Mouse (Mus musculus): ENCODE data around the gene Uckl1. TPM values are rescaled to one million over a fixed set of nuclear protein-coding genes. Genes with fewer than 3 reads are reported as not detected.

Uckl1 gene
- total RNA-seq, 2 experiments from 2014 or later: 26.1 to 29.1 TPM

DNA sequence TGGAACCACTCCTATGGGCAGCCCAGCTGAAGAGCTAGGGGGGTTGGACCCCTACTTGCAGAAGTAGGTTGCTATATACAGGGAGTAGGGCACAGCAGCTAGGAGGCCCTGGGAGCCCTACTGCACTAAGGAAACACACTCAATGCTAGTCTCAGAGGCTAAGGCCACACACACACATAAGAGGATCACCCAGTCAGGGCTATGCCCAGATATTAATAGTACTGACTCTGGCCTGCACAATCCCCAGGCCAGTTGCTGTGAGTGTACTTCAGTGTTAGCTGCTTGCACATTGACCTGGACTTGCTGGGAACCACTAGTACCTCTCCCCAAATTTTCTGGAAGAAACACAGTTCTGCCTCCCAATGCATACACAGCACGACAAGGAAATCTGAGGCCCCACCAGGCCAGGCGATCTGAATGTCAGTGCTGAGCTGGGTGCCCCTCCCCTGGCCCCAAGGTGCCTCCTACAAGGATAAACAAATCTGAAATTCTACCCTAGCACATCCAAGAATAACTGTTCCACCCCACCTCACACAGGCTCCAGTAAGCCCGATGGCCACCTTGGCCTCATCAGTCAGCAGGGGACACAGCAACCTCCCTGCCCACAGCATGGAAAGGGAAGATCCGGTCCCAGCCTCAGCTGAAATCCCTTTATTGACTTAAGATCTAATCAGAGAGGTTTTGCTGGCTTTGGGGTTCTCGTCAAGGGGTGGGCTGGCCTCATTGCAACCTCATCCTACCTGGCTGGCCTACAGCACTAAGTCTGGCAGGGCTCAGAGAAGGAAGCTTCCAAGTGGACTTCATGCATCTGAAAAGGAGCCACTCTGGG lies 5.7 kb downstream of the Uckl1 start:
- no peak for TF ChIP-seq CTCF (IDR thresholded peaks at IDR 0.05)
- intact Hi-C loops (cut with DNase I): loop anchor here (2.0 to 5.0 kb wide), 2 partner anchors 56 to 187 kb away; no protein-coding TSS in a partner anchor
- DNase-seq: peak; percentile 75
- peak overlapping the region; percentile 96 for H3K27ac ChIP-seq
- peak overlapping the region; percentile 72 for H3K4me3 ChIP-seq

DNA sequence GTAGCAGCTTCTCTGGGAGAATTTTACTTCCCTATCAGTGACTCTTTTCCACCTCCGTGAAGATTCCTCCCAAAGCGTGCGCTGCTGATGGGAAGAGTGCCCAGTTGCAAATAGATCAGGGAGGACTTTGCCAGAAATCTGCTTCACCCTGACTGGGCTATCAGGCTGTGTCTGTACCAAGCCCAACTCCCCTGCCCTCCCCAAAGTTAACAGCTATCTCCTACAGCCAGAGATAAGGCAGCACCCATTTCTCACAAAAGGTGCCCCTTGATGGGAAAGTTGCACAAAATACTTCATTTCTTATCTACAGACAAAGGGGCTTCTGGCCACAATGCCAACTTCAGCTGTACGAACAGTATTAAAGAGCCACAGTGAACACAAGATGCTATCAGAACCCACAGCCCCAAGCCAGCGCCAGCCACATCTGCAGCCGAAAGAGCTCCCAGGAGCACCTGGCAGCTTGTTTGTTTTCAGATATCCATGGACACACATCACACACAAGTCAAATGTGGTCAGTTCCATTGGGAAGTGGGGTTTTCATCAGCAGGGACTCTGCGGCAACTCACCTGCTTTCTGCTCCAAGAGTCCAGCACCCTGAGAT lies 6.6 kb downstream of the Uckl1 start:
- no peak for TF ChIP-seq CTCF (IDR thresholded peaks at IDR 0.05)
- DNase-seq: peak; percentile 66
- Histone ChIP-seq H3K4me3 (peak overlapping the region; percentile 72), H3K27ac (peak overlapping the region; percentile 96)
- intact Hi-C loops (cut with DNase I): loop anchor here (2.0 to 5.0 kb wide), 2 partner anchors 55 to 186 kb away; no protein-coding TSS in a partner anchor

DNA sequence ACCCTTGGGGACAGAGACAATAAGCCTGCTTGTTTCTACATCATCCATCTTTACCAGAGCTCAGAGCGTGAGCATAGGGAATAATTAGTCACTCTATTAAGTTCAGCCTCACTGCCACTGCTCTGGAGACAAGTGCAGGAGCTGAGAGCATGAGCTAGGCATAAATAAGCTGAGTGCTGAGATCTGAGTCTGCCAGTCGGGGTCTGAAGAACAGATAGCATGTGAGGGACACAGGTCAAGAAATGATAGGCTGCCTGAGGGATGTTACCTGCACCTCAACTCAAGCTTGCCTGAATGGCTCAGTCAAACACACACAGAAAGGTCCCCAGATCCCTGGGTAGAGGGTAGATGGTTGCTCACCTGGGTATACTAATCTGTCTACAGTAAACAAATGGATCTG lies 7.6 kb downstream of the Uckl1 start:
- H3K4me3 ChIP-seq: peak overlapping the region; percentile 72

DNA sequence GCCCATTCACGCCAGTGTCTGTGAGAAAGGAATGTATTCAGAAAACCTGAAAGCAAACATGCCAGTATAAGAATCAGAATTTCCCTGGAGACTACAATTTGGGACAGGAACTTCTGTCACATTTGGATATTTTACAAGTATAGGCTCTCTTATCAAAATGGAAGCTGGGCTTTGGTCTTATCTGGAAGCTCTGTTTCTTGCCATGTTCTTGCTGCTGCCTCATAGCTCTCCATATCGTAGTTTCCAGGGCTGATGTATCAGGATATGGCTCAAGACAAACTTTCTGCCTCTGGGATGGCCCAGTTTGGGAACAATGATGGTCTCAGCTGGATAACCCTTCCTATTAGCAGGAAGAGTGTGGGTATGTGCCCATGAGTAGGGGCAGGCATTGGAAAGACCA lies 8.1 kb downstream of the Uckl1 start:
- intact Hi-C loops (cut with DNase I): loop anchor here (5.0 kb wide), 1 partner anchor 184 kb away; no protein-coding TSS in a partner anchor
- no peak for DNase-seq
- H3K4me3 ChIP-seq: no peak overlapping the region; the same call in 1 of the 2 replicates
- no peak for TF ChIP-seq CTCF (IDR thresholded peaks at IDR 0.05)
- H3K27ac ChIP-seq: peak overlapping the region; percentile 96; the same call in 1 of the 2 replicates

More for the DNA sequence above, 7.6 kb downstream of the Uckl1 start:
- no peak for TF ChIP-seq CTCF (IDR thresholded peaks at IDR 0.05)
- H3K27ac ChIP-seq: peak overlapping the region; percentile 96
- DNase-seq: no peak
- intact Hi-C loops (cut with DNase I): loop anchor here (5.0 kb wide), 1 partner anchor 185 kb away; no protein-coding TSS in a partner anchor

DNA sequence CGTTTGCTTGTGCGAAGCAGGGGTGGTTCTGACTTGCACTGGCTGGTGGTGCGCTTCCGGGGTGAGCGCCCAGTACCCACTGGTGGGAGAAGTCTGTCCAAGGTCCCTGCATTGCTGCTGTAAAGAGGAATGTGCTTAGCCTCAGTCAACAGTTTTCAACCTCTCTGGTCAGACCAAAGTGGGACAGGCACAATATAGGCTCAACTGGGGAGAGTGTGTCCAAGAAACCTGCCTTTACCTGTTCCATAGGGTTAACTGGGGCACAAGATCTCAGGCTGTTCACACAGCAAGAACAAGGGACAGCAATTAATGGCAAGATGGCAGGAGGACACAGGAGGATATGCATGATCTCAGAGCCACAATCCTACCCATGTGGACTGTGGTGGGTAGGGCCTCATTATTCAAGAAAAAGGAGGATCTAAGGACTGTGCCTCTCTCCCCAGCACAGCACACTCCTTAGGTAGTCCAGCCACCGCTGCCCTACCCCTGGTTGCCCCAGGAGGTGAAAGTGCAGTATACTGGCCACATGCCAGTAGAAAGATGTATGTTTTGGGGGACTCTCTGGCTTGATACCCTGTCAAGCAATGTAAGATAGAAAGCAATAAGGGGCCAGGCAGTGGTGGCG lies 9.7 kb downstream of the Uckl1 start:
- Histone ChIP-seq H3K27ac (no peak overlapping the region), H3K4me3 (no peak overlapping the region)
- no peak for DNase-seq
- TF ChIP-seq CTCF (IDR thresholded peaks at IDR 0.05): no peak
- intact Hi-C loops (cut with DNase I): loop anchor here (5.0 kb wide), 1 partner anchor 183 kb away; no protein-coding TSS in a partner anchor

DNA sequence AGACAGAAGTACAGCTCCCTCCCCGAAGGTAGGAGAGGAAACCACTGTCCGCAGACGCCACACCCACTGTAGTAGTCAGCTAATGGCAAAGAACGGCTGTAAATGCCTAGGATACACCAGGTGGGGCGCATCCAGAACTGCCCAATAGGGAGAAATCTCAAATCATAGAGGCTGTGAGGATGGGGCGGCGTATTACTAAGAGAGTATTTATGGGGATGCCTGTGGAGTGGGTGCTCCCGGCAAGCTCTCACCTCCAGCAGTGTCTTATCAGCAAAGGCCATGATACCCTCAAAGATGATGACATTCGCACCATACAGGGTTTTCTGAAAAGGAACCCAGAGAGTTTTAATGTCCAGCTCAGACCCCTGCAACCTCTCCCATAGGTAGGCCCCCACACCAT lies 10.7 kb downstream of the Uckl1 start:
- DNase-seq: no peak
- Histone ChIP-seq H3K27ac (no peak overlapping the region), H3K4me3 (no peak overlapping the region)
- intact Hi-C loops (cut with DNase I): no loop called here
- TF ChIP-seq CTCF (IDR thresholded peaks at IDR 0.05): no peak

DNA sequence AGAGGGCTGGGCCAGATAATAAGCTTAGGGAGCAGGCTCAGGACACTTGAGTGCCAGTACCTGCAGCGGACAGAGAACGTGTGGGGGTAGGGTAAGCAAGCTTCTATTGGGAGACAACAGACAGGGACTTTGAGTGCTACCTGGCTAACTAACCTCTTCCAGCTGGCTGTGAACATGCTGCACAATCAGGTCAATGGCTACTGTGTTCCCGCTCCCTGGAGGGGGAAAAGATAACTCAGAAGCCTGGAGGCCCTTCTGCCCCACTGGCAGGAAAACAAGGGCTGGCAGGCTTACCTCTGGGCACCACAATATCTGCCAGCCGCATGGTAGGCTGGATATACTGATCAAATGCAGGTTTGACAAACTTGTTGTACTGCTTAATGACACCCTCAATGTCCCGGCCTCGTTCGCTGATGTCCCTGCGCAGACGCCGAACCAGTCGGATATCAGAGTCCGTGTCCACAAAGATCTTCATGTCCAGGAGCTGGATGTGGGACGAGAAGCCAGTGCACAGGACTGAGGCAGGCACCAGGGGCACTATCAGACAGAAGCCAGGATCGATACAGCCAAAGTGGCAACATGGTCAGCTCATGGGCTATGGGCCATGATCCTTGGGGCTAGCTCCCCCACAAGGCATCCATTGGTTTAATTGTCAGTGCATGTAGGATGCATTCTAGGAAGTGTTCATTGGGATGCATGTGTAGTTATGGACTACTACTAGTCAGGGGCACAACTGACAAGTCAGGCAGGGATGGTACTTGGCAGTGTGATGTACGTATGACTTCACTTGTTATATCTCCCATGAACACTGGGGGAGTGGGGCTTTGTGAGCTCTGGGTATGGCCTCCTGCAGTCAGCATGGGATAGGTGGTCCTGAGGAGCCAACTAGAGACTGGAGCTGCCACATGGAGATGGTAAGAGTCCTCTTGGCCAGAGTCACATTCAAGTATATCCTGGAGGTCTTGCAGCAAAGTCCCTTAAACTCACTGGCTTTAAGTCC lies 11.5 kb downstream of the Uckl1 start:
- DNase-seq: no peak
- no peak for TF ChIP-seq CTCF (IDR thresholded peaks at IDR 0.05)
- no peak overlapping the region for H3K4me3 ChIP-seq
- no peak overlapping the region for H3K27ac ChIP-seq
- intact Hi-C loops (cut with DNase I): no loop called here

DNA sequence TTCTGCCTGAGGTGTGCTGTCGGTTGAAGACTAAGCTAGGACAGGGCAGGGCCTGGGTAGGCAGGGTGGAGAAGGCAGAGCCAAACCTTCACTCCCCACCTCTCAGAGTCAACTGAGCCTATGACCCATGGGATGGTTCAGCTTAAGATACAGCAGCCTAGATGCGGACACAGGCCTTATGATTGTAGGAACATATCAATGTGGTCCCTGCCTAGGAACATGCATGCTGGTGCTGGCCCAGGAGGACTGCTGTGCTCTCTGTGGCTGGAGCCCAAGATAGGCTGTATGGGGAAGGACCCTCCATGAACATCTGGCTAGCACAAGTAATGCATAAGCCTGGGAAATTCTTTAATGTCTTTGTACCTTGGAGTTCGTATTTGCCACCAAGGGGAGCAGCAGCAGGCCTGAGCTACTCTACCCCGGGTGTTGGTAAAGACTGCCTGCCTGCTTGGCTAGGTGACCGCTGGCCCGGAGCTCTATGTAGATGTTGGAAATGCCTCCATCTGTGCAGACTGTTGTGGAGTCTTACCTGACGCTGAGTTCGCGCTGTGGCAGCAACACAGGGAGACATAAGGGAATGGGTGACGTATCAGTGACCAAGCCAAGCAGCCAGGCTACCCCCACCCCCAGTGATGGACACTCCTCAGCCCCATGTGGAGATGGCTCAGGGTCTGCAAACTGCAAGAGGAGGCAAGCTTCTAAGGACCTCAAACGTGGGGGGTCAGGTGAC lies 12.6 kb downstream of the Uckl1 start:
- Histone ChIP-seq H3K27ac (0 out of 2 replicates have a peak overlapping the region, but pooled peaks have one; percentile 44), H3K4me3 (no peak overlapping the region)
- no peak for DNase-seq
- intact Hi-C loops (cut with DNase I): no loop called here
- TF ChIP-seq CTCF (IDR thresholded peaks at IDR 0.05): no peak

DNA sequence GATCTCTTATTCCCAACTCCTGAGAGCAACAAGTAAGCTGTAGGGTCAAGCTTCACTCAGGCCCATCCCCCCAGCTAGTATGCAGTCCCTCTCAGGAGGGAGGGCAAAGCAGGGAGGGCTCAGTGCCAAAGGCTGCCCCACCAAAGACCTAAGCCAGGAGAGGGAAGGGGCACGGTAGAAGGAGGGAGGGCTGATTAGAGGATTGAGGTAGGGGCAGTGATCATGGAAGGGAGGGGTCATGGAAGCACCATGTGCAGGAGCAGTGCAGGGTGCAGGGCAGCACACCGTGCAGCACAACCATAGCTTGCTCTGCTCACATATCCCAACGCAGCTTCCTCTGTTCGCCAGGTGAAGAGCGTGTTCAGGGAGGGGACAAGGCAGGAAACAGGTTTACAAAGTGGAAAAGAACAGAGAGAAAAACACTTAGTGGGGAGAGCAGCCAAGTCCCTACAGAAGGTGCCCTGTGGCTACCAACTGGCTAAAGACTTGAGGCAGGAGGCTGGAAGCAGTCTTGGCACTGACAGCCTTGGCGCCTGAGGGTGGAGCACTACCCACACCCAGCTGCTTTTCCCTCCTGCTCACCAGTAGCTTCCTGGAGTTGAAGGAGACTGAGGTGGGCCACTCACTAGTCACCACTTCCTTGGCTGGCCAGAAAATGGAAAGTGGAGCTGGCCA lies 13.6 kb downstream of the Uckl1 start:
- intact Hi-C loops (cut with DNase I): no loop called here
- Histone ChIP-seq H3K4me3 (no peak overlapping the region), H3K27ac (0 out of 2 replicates have a peak overlapping the region, but pooled peaks have one; percentile 31)
- no peak for TF ChIP-seq CTCF (IDR thresholded peaks at IDR 0.05)
- DNase-seq: peak; percentile 51

DNA sequence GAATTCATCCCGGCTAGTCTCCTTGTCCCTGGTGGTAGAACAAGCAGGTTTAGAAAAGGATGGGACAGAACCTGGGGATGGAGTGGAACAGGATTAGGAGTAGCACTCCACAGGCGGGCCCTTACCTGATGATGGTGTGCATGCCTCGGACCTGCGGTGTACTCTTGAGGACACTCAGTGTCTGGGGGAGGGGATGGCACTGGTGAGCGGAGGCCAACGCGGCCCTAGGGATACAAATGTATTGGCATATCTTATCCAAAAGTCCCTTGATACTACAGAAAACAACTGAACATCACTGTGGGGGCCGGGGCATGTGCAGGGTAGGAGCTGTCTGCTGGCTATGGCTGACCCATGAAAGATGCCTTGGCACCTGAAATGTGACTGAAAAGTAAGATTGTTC lies 14.3 kb downstream of the Uckl1 start:
- Histone ChIP-seq H3K27ac (no peak overlapping the region), H3K4me3 (no peak overlapping the region)
- intact Hi-C loops (cut with DNase I): no loop called here
- TF ChIP-seq CTCF (IDR thresholded peaks at IDR 0.05): no peak
- DNase-seq: no peak
